Mouse (Mus musculus): ENCODE measurements at regions not wholly inside any gene's neighbourhood (a gene's known extent, or its start where the extent isn't known, plus 50 kb on each side); places are given as distances from the start of the nearest gene placed in this dataset.
"Not testable (repeated sequence)": the region's sequence is repeated elsewhere in the genome, so short reads cannot be mapped to it uniquely, and the experiment has no call there.

DNA sequence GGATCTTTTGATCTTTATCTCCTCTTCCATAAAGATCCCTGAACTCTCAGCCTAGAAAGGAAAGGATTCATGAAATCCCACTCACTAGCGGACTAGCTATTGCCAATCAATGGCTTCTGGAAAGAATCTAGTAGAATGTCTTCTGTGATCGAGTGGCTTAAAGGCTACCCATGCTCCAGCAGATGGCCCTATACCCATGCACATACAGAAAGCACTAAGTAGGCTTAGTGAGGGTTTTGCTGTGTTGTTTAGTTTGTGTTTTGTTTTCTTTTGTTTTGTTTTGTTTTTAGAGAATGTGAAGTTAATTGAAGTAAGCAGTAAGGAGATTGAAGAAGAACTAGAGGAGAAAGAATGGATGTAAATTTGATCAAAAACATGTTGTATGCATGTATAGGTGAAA, 187.5 kb downstream of the Kctd12 start:
- no peak for DNase-seq (ENCODE audit: low spot score in 2 of 2)

DNA sequence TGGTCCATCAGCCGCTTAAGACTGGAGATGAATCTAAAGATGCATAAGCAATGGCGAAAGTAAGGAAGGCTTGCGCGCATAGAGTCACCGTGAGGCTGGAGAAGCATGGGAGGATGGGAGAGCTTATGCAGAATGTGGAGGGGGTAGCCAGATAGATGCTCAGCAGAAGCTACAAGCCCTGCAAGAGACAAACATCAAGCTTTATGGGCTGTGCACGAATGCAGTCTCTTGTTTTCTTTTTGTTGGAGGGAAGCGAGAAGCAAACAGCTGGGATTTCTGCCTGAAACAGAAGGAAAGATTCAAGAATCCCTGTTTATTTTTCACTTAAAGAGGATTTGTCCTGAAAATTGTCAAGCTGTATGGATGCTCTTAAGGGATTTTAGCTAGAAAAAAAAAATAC, 188.7 kb downstream of the Kctd12 start:
- no peak for DNase-seq (ENCODE audit: low spot score in 2 of 2)

DNA sequence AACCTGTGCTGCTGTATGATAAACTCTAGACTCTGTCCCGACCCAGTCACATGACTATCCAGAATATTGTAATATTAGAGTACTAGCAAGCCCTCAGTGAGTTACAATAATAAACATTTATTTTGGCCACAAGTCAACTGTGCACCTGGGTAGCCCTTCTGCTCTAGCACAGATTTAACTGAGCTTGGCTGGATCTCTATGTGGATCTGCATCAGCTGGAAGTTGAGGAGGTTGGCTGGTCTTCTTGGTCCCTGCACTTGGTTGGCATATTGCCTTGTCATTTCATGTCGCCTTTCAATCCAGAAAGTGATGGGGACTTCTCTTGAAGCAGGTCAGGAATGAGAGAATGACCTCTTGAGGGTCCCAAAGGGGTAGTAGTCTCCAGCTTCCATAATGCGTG, 191.5 kb downstream of the Kctd12 start:
- no peak for DNase-seq (ENCODE audit: low spot score in 2 of 2)

- DNase-seq (ENCODE audit: low spot score in 2 of 2): no peak
Observed at GRCm38 (mm10) chr14:102782227-102782626, 200.2 kb downstream of the Kctd12 start.

DNA sequence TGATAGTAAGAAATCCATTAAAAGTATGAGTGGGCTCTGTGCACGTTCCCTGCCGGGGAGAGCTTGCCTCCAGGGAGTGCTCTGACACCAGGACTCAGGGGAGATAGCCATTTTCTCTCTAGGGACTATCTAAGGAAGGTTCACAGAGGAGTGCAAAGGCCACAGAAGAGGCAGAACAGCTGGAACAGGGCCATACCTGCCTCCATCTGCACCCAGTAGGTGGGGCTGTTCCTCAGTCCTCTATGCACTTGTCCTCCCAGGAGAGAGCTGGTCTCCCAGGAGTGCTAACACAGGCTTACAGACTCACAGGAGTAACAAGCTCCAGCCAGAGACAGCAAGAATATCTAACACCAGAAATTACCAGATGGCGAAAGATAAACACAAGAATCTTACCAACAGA, 212.7 kb downstream of the Kctd12 start:
- peak in 1 of 2 experiments; percentile 31 for DNase-seq (ENCODE audit: low spot score in 2 of 2)

DNA sequence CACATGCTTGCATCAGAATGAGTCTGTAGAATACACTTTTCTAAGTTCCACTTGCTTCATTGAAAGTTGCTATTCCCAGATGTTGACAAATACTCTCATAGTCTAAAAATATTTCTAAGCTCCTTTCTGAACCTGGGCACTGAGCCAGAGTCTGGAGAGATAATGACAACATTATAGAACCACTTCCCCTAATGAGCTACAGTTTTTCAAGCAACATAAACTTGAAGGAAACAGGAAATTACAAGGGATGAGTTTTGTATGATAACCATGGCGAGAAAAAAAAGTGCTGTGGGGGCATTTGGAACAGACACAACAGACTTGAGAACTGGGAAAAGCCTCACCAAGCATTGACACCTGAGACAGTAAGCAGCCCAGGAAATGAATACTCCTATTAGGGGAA, 233.8 kb downstream of the Kctd12 start:
- peak in 1 of 2 experiments; percentile 19 for DNase-seq (ENCODE audit: low spot score in 2 of 2)

- no peak for DNase-seq (ENCODE audit: low spot score in 2 of 2)
Observed at GRCm38 (mm10) chr14:102742331-102742730, 240.1 kb downstream of the Kctd12 start.

- DNase-seq (ENCODE audit: low spot score in 2 of 2): no peak
Observed at GRCm38 (mm10) chr14:102736656-102737055, 245.8 kb downstream of the Kctd12 start.

DNA sequence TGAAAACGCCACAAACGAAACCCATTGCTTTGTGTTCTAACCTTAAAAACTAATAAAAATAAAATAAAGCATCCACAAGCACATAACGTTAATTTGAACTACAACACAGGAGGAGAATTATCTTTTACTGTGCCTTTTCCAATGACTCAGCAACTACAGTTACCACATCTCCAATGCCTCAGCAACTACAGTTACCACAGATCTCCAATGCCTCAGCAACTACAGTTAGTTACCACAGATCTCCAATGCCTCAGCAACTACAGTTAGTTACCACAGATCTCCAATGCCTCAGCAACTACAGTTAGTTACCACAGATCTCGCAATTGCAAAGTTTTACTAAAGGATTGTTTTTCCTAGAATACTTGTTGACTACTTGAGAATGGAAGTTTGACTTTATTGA, 248.7 kb downstream of the Kctd12 start:
- not testable (repeated sequence) for DNase-seq (ENCODE audit: low spot score in 2 of 2)

- DNase-seq (ENCODE audit: low spot score in 2 of 2): no peak
Observed at GRCm38 (mm10) chr14:102731746-102732145, 250.7 kb downstream of the Kctd12 start.

DNA sequence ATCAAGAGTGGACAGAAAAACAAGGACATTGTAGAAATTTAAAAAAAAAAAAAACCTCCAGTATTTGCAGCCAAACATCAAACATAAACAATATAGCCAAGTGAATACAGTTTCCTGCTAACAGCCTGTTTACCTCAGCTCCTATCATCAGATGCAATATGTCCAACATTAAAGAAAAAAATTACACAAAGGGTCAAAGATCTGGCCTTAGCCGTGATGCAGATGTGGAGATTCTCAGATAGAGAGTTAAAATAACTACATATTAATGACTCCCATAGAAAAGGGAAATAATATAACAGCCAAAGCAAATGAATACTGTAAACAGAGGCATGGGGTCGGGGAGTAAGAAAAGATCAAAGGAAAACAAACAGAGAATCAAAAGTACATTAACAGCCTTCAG, 259.8 kb downstream of the Kctd12 start:
- no peak for DNase-seq (ENCODE audit: low spot score in 2 of 2)

DNA sequence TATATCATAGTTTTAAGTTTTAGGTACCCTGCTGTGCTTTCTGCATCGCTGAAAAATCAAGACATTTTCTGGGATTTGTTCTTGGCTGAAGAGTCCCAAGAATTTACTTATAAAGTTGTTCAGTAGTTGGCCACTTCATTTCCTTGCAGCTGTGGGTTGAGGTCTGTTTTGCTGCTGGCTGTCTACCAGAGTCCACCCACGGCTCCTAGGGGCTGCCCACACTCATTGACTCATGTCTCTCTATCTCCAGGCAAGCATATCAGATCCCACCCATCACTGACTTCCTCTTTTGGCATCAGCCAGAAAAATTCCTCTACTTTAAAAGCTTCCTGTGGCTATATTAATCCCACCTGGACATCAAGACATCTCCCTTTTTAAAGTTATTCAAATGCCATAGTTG, 263.9 kb downstream of the Kctd12 start:
- no peak for DNase-seq (ENCODE audit: low spot score in 2 of 2)

DNA sequence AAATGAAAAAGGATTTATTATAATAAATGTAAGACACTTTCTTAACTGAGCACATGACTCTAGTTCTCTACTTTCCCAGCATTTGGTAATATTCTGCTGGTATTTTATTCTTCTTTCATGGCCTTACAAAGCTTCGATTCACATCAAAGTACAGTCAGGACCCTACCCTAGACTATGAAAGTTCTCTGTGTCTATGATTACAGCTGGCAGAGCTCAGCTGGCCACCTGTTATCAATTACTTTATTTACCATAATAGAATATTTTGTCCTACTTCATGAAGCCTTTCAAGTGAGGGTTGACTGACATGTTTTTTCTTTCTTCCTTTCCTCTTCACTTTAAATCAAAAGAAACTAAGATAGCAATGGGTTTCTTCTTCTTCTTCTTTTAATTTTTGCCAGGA, 269.8 kb downstream of the Kctd12 start:
- DNase-seq (ENCODE audit: low spot score in 2 of 2): no peak

GRCm38 (mm10) chr14:102706704-102707336, 275.6 kb downstream of the Kctd12 start:
- DNase-seq (ENCODE audit: low spot score in 2 of 2): no peak

DNA sequence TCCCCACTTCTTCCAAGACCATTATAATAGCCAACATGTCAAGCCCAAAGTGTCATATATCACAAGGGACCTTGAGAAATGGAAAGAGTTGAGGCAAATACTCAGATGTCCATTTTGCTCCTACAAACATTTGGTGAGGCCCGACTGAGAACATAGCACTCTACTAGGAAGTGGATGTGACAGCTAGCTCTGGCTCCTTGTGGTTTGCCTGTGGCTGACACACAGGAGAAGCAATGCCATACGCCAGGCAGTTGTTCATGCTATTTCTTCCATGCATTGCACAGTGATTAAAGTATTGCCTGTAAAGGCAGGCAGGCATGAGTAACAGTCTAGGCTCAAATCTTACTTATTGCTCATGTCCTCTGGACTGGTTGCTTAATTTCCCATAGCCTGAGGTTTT, 281.3 kb downstream of the Kctd12 start:
- no peak for DNase-seq (ENCODE audit: low spot score in 2 of 2)

GRCm38 (mm10) chr14:102700457-102700856, 282.0 kb downstream of the Kctd12 start:
- DNase-seq (ENCODE audit: low spot score in 2 of 2): no peak

DNA sequence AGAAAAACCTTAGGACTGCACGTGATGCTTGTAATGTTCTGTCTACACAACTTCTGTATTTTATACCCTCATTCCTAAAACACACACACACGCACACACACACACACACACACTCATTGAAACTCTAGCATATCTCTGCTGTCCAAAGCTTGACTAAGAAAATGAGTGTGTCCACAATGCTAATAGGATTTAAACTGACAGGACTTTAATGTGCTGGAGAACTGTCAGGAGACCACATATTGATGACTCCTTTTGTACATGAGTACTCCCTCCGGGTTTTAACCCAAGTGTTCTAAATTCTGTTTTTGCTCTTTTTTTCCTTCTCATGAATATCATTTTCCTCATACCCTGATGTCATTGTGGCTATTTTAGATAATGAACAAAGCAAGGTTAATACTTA, 283.4 kb downstream of the Kctd12 start:
- DNase-seq (ENCODE audit: low spot score in 2 of 2): no peak

- no peak for DNase-seq (ENCODE audit: low spot score in 2 of 2)
Observed at GRCm38 (mm10) chr14:102686791-102687190, 295.6 kb downstream of the Kctd12 start.

- no peak for DNase-seq (ENCODE audit: low spot score in 2 of 2)
Observed at GRCm38 (mm10) chr14:102676582-102676981, 305.9 kb downstream of the Kctd12 start.

DNA sequence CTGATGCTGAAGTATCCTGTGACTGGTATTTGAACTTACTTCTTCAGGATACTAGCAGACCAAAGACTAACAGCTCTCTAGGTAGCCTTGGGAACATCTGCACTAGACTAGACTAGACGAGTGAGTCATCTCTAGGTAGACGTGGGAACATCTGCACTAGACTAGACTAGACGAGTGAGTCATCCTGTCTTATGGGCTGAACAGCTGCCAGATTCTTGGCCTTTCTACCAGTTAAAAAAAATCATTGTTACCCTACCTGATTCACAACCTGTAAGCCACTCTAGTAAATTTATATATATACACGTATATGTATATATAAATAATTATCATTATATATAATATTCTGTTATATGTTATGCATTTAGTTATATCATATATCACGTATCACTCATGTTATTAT, 307.8 kb downstream of the Kctd12 start:
- no peak for DNase-seq (ENCODE audit: low spot score in 2 of 2)

DNA sequence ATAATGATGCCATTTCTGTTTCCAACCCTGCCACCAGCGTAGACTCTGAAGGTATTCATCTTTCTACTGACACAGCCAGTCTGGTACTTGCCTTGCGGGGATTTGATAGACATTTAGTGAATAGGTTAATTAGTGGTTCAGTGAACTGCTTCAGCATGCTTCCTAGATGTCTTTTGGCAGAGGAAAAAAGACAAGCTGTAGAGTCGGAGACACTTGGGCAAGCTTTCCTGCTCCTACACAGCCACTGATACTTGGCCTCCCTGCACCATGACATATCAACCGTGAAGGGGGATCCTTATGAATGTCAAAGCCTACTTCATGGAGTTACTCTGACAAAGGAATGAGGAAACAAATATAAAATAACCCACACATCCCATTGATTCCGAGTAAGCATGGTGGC, 308.7 kb downstream of the Kctd12 start:
- no peak for DNase-seq (ENCODE audit: low spot score in 2 of 2)

DNA sequence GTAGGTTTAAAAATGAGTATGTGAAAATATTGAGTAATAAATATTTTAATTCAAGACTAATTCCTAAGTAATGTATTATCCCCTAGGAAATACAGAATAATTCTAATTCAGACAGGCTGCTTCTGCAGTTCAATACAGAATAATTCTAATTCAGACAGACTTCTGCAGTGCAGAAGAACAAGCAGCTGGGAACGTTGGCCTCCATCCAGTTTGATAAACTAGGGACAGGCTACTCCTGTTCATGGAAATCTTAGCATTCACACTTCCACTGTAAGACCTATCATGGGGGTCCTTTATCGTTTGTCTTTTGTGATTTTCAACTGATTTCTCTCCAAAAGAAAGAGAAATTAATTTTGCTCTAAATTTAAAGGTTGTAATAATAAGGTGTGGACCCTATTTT, 319.2 kb downstream of the Kctd12 start:
- DNase-seq (ENCODE audit: low spot score in 2 of 2): no peak

- DNase-seq (ENCODE audit: low spot score in 2 of 2): no peak
Observed at GRCm38 (mm10) chr14:102660351-102660750, 322.1 kb downstream of the Kctd12 start.

GRCm38 (mm10) chr14:102656235-102656634, 326.2 kb downstream of the Kctd12 start:
- no peak for DNase-seq (ENCODE audit: low spot score in 2 of 2)

Data from spleen, postnatal 4 days (tissue).